Mouse (Mus musculus) T-helper 17 cell (primary cell): ENCODE measurements around the gene Sf3a1.

Source experiments
- in situ Hi-C, 2 experiments: fragments of 300-600 bp; cut with MboI, MseI; formaldehyde crosslinking; loops; 1 replicate in 1 of 2; 2 replicates in 1 of 2; pipeline ENCODE4 v1.15.1; 2025; ENCODE audit warnings: high pct_unique_total_duplicates in 2 of 2

Sf3a1 gene

GRCm38 (mm10) chr11:4184251-4184952 is 24.3 kb downstream of the Sf3a1 start:
- in situ Hi-C loops = no loop called here

- in situ Hi-C loops = loop anchor here in 1 of 2 experiments (5.0 kb wide), 1 partner anchor 52 kb away; the partner anchor contains the start of gene Osm
Measured at GRCm38 (mm10) chr11:4185480-4185879, 25.3 kb downstream of the Sf3a1 start.

- in situ Hi-C loops = loop anchor here in 1 of 2 experiments (5.0 kb wide), 1 partner anchor 51 kb away; the partner anchor contains the start of gene Osm
Measured at GRCm38 (mm10) chr11:4186486-4187317, 26.6 kb downstream of the Sf3a1 start, which contains the start of gene Tbc1d10a. Gene Tbc1d10a (plus strand): TSS chr11:4186789.

GRCm38 (mm10) chr11:4187318-4187700 is 27.2 kb downstream of the Sf3a1 start:
- in situ Hi-C loops = loop anchor here in 1 of 2 experiments (5.0 kb wide), 1 partner anchor 50 kb away; the partner anchor contains the start of gene Osm

GRCm38 (mm10) chr11:4189182-4189581 is 29.0 kb downstream of the Sf3a1 start:
- in situ Hi-C loops = loop anchor here in 1 of 2 experiments (5.0 kb wide), 1 partner anchor 48 kb away; the partner anchor contains the start of gene Osm

GRCm38 (mm10) chr11:4190677-4191076 is 30.5 kb downstream of the Sf3a1 start:
- in situ Hi-C loops = no loop called here

GRCm38 (mm10) chr11:4192757-4193156 is 32.6 kb downstream of the Sf3a1 start:
- in situ Hi-C loops = no loop called here

- in situ Hi-C loops = no loop called here
Measured at GRCm38 (mm10) chr11:4193420-4193819, 33.3 kb downstream of the Sf3a1 start.

- in situ Hi-C loops = no loop called here
Measured at GRCm38 (mm10) chr11:4195597-4196031, 35.5 kb downstream of the Sf3a1 start.

GRCm38 (mm10) chr11:4196636-4197035 is 36.5 kb downstream of the Sf3a1 start:
- in situ Hi-C loops = no loop called here

- in situ Hi-C loops = no loop called here
Measured at GRCm38 (mm10) chr11:4197691-4198090, 37.5 kb downstream of the Sf3a1 start.

GRCm38 (mm10) chr11:4201981-4202700 is 42.0 kb downstream of the Sf3a1 start:
- in situ Hi-C loops = no loop called here

GRCm38 (mm10) chr11:4202995-4203704 is 43.0 kb downstream of the Sf3a1 start:
- in situ Hi-C loops = no loop called here

- in situ Hi-C loops = no loop called here
Measured at GRCm38 (mm10) chr11:4203705-4204074, 43.5 kb downstream of the Sf3a1 start.

- in situ Hi-C loops = no loop called here
Measured at GRCm38 (mm10) chr11:4205097-4205655, 45.0 kb downstream of the Sf3a1 start.

GRCm38 (mm10) chr11:4205951-4206350 is 45.8 kb downstream of the Sf3a1 start:
- in situ Hi-C loops = no loop called here

- in situ Hi-C loops = no loop called here
Measured at GRCm38 (mm10) chr11:4206563-4206962, 46.4 kb downstream of the Sf3a1 start.

GRCm38 (mm10) chr11:4207655-4208054 is 47.5 kb downstream of the Sf3a1 start:
- in situ Hi-C loops = no loop called here

GRCm38 (mm10) chr11:4209556-4209955 is 49.4 kb downstream of the Sf3a1 start:
- in situ Hi-C loops = no loop called here

- in situ Hi-C loops = no loop called here
Measured at GRCm38 (mm10) chr11:4210786-4211185, 50.6 kb downstream of the Sf3a1 start.

GRCm38 (mm10) chr11:4213107-4213506 is 53.0 kb downstream of the Sf3a1 start:
- in situ Hi-C loops = no loop called here
